8 mouse cellular contexts compared by ENCODE assay signal in the genomic region with DNA sequence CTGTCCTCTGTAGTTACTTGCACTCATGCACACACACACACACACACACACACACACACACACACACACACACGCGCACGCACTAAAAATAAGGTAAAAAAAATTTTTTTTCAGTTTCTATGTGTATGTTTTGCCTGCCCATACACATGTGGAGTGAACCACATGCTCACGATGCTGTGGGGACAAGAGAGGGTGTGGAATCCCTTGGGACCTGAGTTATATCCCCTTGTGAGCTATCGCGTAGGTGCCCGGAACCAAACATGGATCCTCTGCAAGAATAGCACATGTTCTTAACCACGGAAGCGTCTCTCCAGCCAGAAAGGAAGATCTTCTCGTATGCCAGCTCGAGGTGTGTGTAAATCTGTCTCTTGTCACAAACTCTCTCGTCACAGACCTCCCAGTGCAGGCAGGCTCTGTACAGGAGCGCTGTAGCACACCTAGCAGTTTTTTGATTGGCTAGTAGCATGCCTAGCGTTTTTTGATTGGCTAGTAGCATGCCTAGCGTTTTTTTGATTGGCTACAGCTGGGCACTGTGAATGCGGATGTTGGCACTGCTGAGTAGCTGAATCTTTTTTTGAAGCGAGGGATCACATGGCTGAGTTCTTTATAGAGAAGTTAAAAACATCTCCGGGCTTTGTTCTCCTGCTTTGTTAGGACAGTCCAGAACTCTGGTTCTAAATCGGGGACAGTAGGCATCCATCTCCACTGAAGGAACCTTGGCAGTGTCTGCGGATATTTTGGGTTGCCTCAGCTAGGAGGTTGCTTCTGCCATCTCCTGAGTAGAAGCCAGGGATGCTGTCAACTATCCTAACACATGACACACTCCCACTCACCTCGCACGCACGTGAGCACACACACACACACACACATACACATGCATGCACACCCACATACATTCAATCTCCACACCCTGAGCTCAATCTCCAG. TPM values are rescaled to one million over a fixed set of nuclear protein-coding genes. Genes with fewer than 3 reads are reported as not detected.
DNase-seq lines count a peak whose midpoint lies in the region; ATAC-seq and TF ChIP-seq lines count a peak whose summit lies in the region.

No protein-coding gene starts in this region.

- peak; percentile 22 for DNase-seq in 3T3-L1 (ENCODE audit: low read depth, low spot score)
- peak; percentile 48 for DNase-seq in adrenal gland, postnatal 25 days
- DNase-seq in embryonic facial prominence, embryonic 14.5 days (ENCODE audit: low spot score), result peak; percentile 95
- peak; percentile 88 for DNase-seq in kidney, postnatal 0 days (ENCODE audit: low spot score)
- peak; percentile 65 for DNase-seq in liver, adult 2 months (ENCODE audit: extremely low read depth, low read depth, low spot score)
- DNase-seq in monocyte, adult 2 months (ENCODE audit: low read depth in 1 of 2, low spot score in 2 of 2), result peak; percentile 43 to 59

- WGBS in embryonic facial prominence, embryonic 14.5 days, result 44% methylated on average over 23 of the region's 23 CpGs
- 44% methylated on average over 23 of the region's 23 CpGs for WGBS in heart, embryonic 13.5 days
- 37% methylated on average over 23 of the region's 23 CpGs for WGBS in kidney, postnatal 0 days
- 54% methylated on average over 23 of the region's 23 CpGs for WGBS in liver, adult 2 months
- 42% methylated on average over 23 of the region's 23 CpGs for WGBS in stomach, embryonic 14.5 days

- TF ChIP-seq CTCF in kidney, postnatal 0 days (IDR thresholded peaks at IDR 0.05; ENCODE audit: low read depth), result no peak
- TF ChIP-seq CTCF in liver, adult 2 months (IDR thresholded peaks at IDR 0.05; ENCODE audit: low read depth, low read length), result no peak

- H3K9me3 ChIP-seq in embryonic facial prominence, embryonic 14.5 days (ENCODE audit: control insufficient read depth, low read length), result no peaks in the 10 kb centered on the region
- H3K9me3 ChIP-seq in heart, embryonic 13.5 days, result no peaks in the 10 kb centered on the region
- H3K9me3 ChIP-seq in kidney, postnatal 0 days (replicated peaks; ENCODE audit: low read length), result no peaks in the 10 kb centered on the region
- no peaks in the 10 kb centered on the region for H3K9me3 ChIP-seq in stomach, embryonic 14.5 days (ENCODE audit: control insufficient read depth, low read depth, low read length)

- ATAC-seq in embryonic facial prominence, embryonic 14.5 days (ENCODE audit: low read depth), result peak; percentile 98
- peak; percentile 76 for ATAC-seq in heart, embryonic 13.5 days (ENCODE audit: extremely low read depth, insufficient number of reproducible peaks, low FRiP score, low TSS enrichment)
- ATAC-seq in kidney, postnatal 0 days (replicated peaks; ENCODE audit: low FRiP score, low read depth), result peak; percentile 94
- ATAC-seq in stomach, embryonic 14.5 days (ENCODE audit: insufficient number of reproducible peaks, insufficient read depth, low FRiP score, low read depth), result peak; percentile 94

- H3K27me3 ChIP-seq in embryonic facial prominence, embryonic 14.5 days (replicated peaks; ENCODE audit: control insufficient read depth, insufficient read depth, low read length), result no peaks in the 10 kb centered on the region; the same call in 1 of the 2 replicates
- H3K27me3 ChIP-seq in heart, embryonic 13.5 days (replicated peaks), result no peaks in the 10 kb centered on the region
- no peaks in the 10 kb centered on the region for H3K27me3 ChIP-seq in kidney, postnatal 0 days (ENCODE audit: insufficient read depth, low read length)
- H3K27me3 ChIP-seq in liver, adult 2 months (ENCODE audit: control insufficient read depth, insufficient read depth, low read length), result no peaks in the 10 kb centered on the region
- no peaks in the 10 kb centered on the region for H3K27me3 ChIP-seq in stomach, embryonic 14.5 days (ENCODE audit: control insufficient read depth, insufficient read depth, low read length)

- no peaks in the 10 kb centered on the region for H3K36me3 ChIP-seq in embryonic facial prominence, embryonic 14.5 days (ENCODE audit: control insufficient read depth, insufficient read depth, low read length)
- no peaks in the 10 kb centered on the region for H3K36me3 ChIP-seq in heart, embryonic 13.5 days
- H3K36me3 ChIP-seq in kidney, postnatal 0 days (ENCODE audit: insufficient read depth, low read length), result no peaks in the 10 kb centered on the region
- H3K36me3 ChIP-seq in liver, adult 2 months (ENCODE audit: control insufficient read depth, insufficient read depth, low read length), result no peaks in the 10 kb centered on the region
- no peaks in the 10 kb centered on the region for H3K36me3 ChIP-seq in stomach, embryonic 14.5 days (ENCODE audit: control insufficient read depth, insufficient read depth, low read length)

- H3K4me2 ChIP-seq in embryonic facial prominence, embryonic 14.5 days (ENCODE audit: low read depth, low read length), result peak overlapping the region; percentile 50
- peak overlapping the region; percentile 64 for H3K4me2 ChIP-seq in heart, embryonic 13.5 days
- peak overlapping the region; percentile 23 for H3K4me2 ChIP-seq in kidney, postnatal 0 days (ENCODE audit: low read length)
- H3K4me2 ChIP-seq in stomach, embryonic 14.5 days (replicated peaks; ENCODE audit: low read depth, low read length), result peak overlapping the region; percentile 35

- no peak for TF ChIP-seq POLR2A in liver, adult 2 months (IDR thresholded peaks at IDR 0.05; ENCODE audit: extremely low read depth, insufficient read depth, low read length)

- no peaks in the 10 kb centered on the region for H3K79me2 ChIP-seq in liver, adult 2 months (ENCODE audit: control insufficient read depth, insufficient read depth, low read length)

- H3K4me1 ChIP-seq in embryonic facial prominence, embryonic 14.5 days (ENCODE audit: control insufficient read depth, insufficient read depth, low read length), result 0 out of 2 replicates have a peak, but pooled peaks cover 4% of the 10 kb centered on the region
- H3K4me1 ChIP-seq in heart, embryonic 13.5 days, result peaks cover 3% of the 10 kb centered on the region; the same call in 1 of the 2 replicates
- H3K4me1 ChIP-seq in kidney, postnatal 0 days (replicated peaks; ENCODE audit: insufficient read depth, low read length), result no peaks in the 10 kb centered on the region
- H3K4me1 ChIP-seq in liver, adult 2 months (ENCODE audit: control insufficient read depth, insufficient read depth, low read length), result no peaks in the 10 kb centered on the region
- H3K4me1 ChIP-seq in stomach, embryonic 14.5 days (ENCODE audit: control insufficient read depth, insufficient read depth, low read length), result no peaks in the 10 kb centered on the region

- H3K9ac ChIP-seq in embryonic facial prominence, embryonic 14.5 days (ENCODE audit: low read depth, low read length), result no peak overlapping the region
- H3K9ac ChIP-seq in heart, embryonic 13.5 days, result peak overlapping the region; percentile 62
- H3K9ac ChIP-seq in kidney, postnatal 0 days (ENCODE audit: low read depth, low read length), result no peak overlapping the region
- no peak overlapping the region for H3K9ac ChIP-seq in liver, adult 2 months (ENCODE audit: low read depth, low read length)
- H3K9ac ChIP-seq in stomach, embryonic 14.5 days (replicated peaks; ENCODE audit: low read depth, low read length), result no peak overlapping the region

- H3K27ac ChIP-seq in embryonic facial prominence, embryonic 14.5 days (replicated peaks; ENCODE audit: low read depth, low read length), result no peak overlapping the region
- H3K27ac ChIP-seq in heart, embryonic 13.5 days (replicated peaks), result 0 out of 2 replicates have a peak overlapping the region, but pooled peaks have one; percentile 32
- no peak overlapping the region for H3K27ac ChIP-seq in kidney, postnatal 0 days
- no peak overlapping the region for H3K27ac ChIP-seq in liver, adult 2 months (replicated peaks; ENCODE audit: insufficient read depth, low read depth, low read length)
- H3K27ac ChIP-seq in stomach, embryonic 14.5 days (ENCODE audit: low read length), result no peak overlapping the region

- H3K4me3 ChIP-seq in embryonic facial prominence, embryonic 14.5 days (ENCODE audit: low read depth, low read length), result peak overlapping the region; percentile 14; the same call in 1 of the 2 replicates
- peak overlapping the region; percentile 32 for H3K4me3 ChIP-seq in heart, embryonic 13.5 days
- H3K4me3 ChIP-seq in kidney, postnatal 0 days (replicated peaks; ENCODE audit: low read depth, low read length), result no peak overlapping the region
- H3K4me3 ChIP-seq in liver, adult 2 months (ENCODE audit: insufficient read depth, low read depth, low read length), result no peak overlapping the region
- peak overlapping the region; percentile 8; the same call in 1 of the 2 replicates for H3K4me3 ChIP-seq in stomach, embryonic 14.5 days (ENCODE audit: low read depth, low read length)

RNA-seq across cellular contexts. Expression of a gene that starts 52.4 kb away (rescaled TPM):
- total RNA-seq in adrenal gland, postnatal 25 days (2021), result 137 and 154 TPM in 2 replicates
- 26.2 and 29.9 TPM in 2 replicates for polyA plus RNA-seq in embryonic facial prominence, embryonic 14.5 days (2014; fragmentation: Nextera tagmentation; extraction: Ambion mirVana)
- polyA plus RNA-seq in heart, embryonic 13.5 days (2015; fragmentation: Nextera tagmentation; extraction: Ambion mirVana), result 10.1 and 11.1 TPM in 2 replicates
- polyA plus RNA-seq in kidney, postnatal 0 days (2015; fragmentation: Nextera tagmentation; extraction: Ambion mirVana), result 28.5 and 29.1 TPM in 2 replicates
- 16.1 and 25.6 TPM in 2 replicates for total RNA-seq in liver, adult 2 months (2014; rRNA removed)
- 37.2 and 60.8 TPM in 2 replicates for polyA plus RNA-seq in liver, adult 2 months (2012; rRNA removed)
- polyA plus RNA-seq in stomach, embryonic 14.5 days (2014; fragmentation: Nextera tagmentation; extraction: Ambion mirVana), result 28.4 and 28.9 TPM in 2 replicates

Comparison
In these comparisons a context has a peak if more than half of its experiments do, and no peak if none do; other contexts are left out.
1. DNase-seq: peak in every context shown above with its lines; median percentile 95 in embryonic facial prominence, embryonic 14.5 days; 88 in kidney, postnatal 0 days; 65 in liver, adult 2 months; 51 in monocyte, adult 2 months; 48 in adrenal gland, postnatal 25 days; 22 in 3T3-L1.
2. H3K4me3 ChIP-seq: peak in embryonic facial prominence, embryonic 14.5 days (single experiment), heart, embryonic 13.5 days (single experiment) and stomach, embryonic 14.5 days (single experiment); none in kidney, postnatal 0 days (single experiment) and liver, adult 2 months (single experiment).
3. Peak in every context shown above with its lines, with median percentiles within 50 percentile points of each other: ATAC-seq and H3K4me2 ChIP-seq.